Mouse (Mus musculus) thymus, adult 2 months (tissue): ENCODE results near the gene Camk2n1. TPM values are rescaled to one million over a fixed set of nuclear protein-coding genes. Genes with fewer than 3 reads are reported as not detected.

Experiments
- DNase-seq: peaks from one replicate; pipeline ENCODE4 v3.0.0; 2021
- H3K27ac ChIP-seq: fragments of 200-500 bp; 2 replicates; pipeline ENCODE4 v1.5.1; 2012; ENCODE audit warnings: low read length, control low read depth; ENCODE audit not compliant: control insufficient read depth, insufficient read depth
- H3K27me3 ChIP-seq: fragments of 200-500 bp; 2 replicates; pipeline ENCODE4 v1.6.1; 2012; ENCODE audit warnings: mild to moderate bottlenecking, low read length, moderate library complexity, mixed read lengths; ENCODE audit not compliant: control insufficient read depth, insufficient read depth
- H3K36me3 ChIP-seq: fragments of 200-500 bp; 2 replicates; pipeline ENCODE4 v1.6.1; 2012; ENCODE audit warnings: mild to moderate bottlenecking, low read length, moderate library complexity; ENCODE audit not compliant: control insufficient read depth, insufficient read depth
- H3K4me1 ChIP-seq: fragments of 200-500 bp; replicated peaks from 2 replicates; pipeline ENCODE4 v1.6.1; 2012; ENCODE audit warnings: low read length; ENCODE audit not compliant: control insufficient read depth, insufficient read depth
- H3K4me3 ChIP-seq: fragments of 200-500 bp; 2 replicates; pipeline ENCODE4 v1.5.1; 2012; ENCODE audit warnings: mild to moderate bottlenecking, low read length, control low read depth, moderate library complexity; ENCODE audit not compliant: control insufficient read depth, insufficient read depth
- CTCF ChIP-seq: fragments of 200-500 bp; IDR thresholded peaks from 2 replicates; pipeline ENCODE4 v1.5.1; 2012; ENCODE audit warnings: mild to moderate bottlenecking, control low read depth, low read length, moderate library complexity, borderline replicate concordance; ENCODE audit not compliant: control insufficient read depth, poor library complexity, insufficient read depth; ENCODE audit errors: extremely low read depth
- POLR2A ChIP-seq: fragments of 200-500 bp; IDR thresholded peaks from 2 replicates; pipeline ENCODE4 v1.6.1; 2012; ENCODE audit warnings: mild to moderate bottlenecking, low read length, control low read depth, moderate library complexity; ENCODE audit not compliant: control insufficient read depth, poor library complexity, insufficient read depth; ENCODE audit errors: extremely low read depth
- WGBS: fragments of 180-500 bp; shearing (Covaris S2); methylation state at CpG from one replicate; pipeline ENCODE4 v1.1.7; 2018; 5-methylcytosine and 5-hydroxymethylcytosine counted together
- polyA plus RNA-seq: library from polyadenylated mRNA; depleted of rRNA; stranded (reverse); fragments of >200 nt; gene quantifications from 2 replicates; pipeline ENCODE4 v1.2.3, GENCODE M21; 2012

Camk2n1 gene
- polyA plus RNA-seq, 1 experiment, result 2.2 TPM

GRCm38 (mm10) chr4:138493161-138494001 is 39.3 kb downstream of the Camk2n1 start:
- TF ChIP-seq POLR2A (no peak), CTCF (no peak)
- no peak overlapping the region for H3K4me3 ChIP-seq
- DNase-seq, result no peak
- H3K27ac ChIP-seq, result no peak overlapping the region
- no peaks in the 10 kb centered on the region for H3K36me3 ChIP-seq
- no peaks in the 10 kb centered on the region for H3K27me3 ChIP-seq
- 7% methylated on average over 5 of the region's 5 CpGs for WGBS
- H3K4me1 ChIP-seq, result no peaks in the 10 kb centered on the region

GRCm38 (mm10) chr4:138494905-138495304 is 40.8 kb downstream of the Camk2n1 start:
- Histone ChIP-seq H3K27me3 (no peaks in the 10 kb centered on the region), H3K4me3 (no peak overlapping the region), H3K27ac (no peak overlapping the region), H3K36me3 (no peaks in the 10 kb centered on the region), H3K4me1 (no peaks in the 10 kb centered on the region)
- 78% methylated on average over 5 of the region's 5 CpGs for WGBS
- DNase-seq, result no peak
- TF ChIP-seq POLR2A (no peak), CTCF (no peak)

GRCm38 (mm10) chr4:138495775-138496174 is 41.7 kb downstream of the Camk2n1 start:
- no peak overlapping the region for H3K27ac ChIP-seq
- H3K4me3 ChIP-seq, result no peak overlapping the region
- H3K36me3 ChIP-seq, result no peaks in the 10 kb centered on the region
- H3K4me1 ChIP-seq, result no peaks in the 10 kb centered on the region
- 27% methylated on average over 13 of the region's 13 CpGs for WGBS
- no peaks in the 10 kb centered on the region for H3K27me3 ChIP-seq
- no peak for DNase-seq
- no peak for TF ChIP-seq CTCF

- H3K4me1 ChIP-seq, result no peaks in the 10 kb centered on the region
- no peak overlapping the region for H3K27ac ChIP-seq
- DNase-seq, result no peak
- TF ChIP-seq POLR2A (no peak), CTCF (no peak)
- H3K36me3 ChIP-seq, result no peaks in the 10 kb centered on the region
- H3K4me3 ChIP-seq, result no peak overlapping the region
- no peaks in the 10 kb centered on the region for H3K27me3 ChIP-seq
- 77% methylated on average over 24 of the region's 24 CpGs for WGBS
Measured at GRCm38 (mm10) chr4:138496746-138497520, 42.8 kb downstream of the Camk2n1 start.

GRCm38 (mm10) chr4:138499856-138500645 is 45.9 kb downstream of the Camk2n1 start:
- Histone ChIP-seq H3K4me1 (no peaks in the 10 kb centered on the region), H3K27me3 (no peaks in the 10 kb centered on the region), H3K27ac (no peak overlapping the region), H3K4me3 (no peak overlapping the region), H3K36me3 (no peaks in the 10 kb centered on the region)
- no peak for TF ChIP-seq POLR2A
- TF ChIP-seq CTCF, result no peak
- DNase-seq, result no peak
- WGBS, result 77% methylated on average over 21 of the region's 21 CpGs

- no peak for DNase-seq
- H3K27me3 ChIP-seq, result no peaks in the 10 kb centered on the region
- 68% methylated on average over 5 of the region's 5 CpGs for WGBS
Measured at GRCm38 (mm10) chr4:138501048-138501447, 46.9 kb downstream of the Camk2n1 start.

GRCm38 (mm10) chr4:138504632-138505101 is 50.6 kb downstream of the Camk2n1 start:
- WGBS, result 15% methylated on average over 16 of the region's 16 CpGs
- no peak for TF ChIP-seq POLR2A
- no peak for TF ChIP-seq CTCF
- Histone ChIP-seq H3K4me3 (no peak overlapping the region), H3K4me1 (no peaks in the 10 kb centered on the region), H3K27ac (no peak overlapping the region), H3K27me3 (no peaks in the 10 kb centered on the region), H3K36me3 (no peaks in the 10 kb centered on the region)
- DNase-seq, result no peak

More at GRCm38 (mm10) chr4:138501048-138501447, 46.9 kb downstream of the Camk2n1 start:
- TF ChIP-seq CTCF, result no peak
- TF ChIP-seq POLR2A, result no peak
- no peaks in the 10 kb centered on the region for H3K4me1 ChIP-seq
- no peak overlapping the region for H3K4me3 ChIP-seq
- no peaks in the 10 kb centered on the region for H3K36me3 ChIP-seq
- H3K27ac ChIP-seq, result no peak overlapping the region
